Mouse (Mus musculus) brain, embryonic 14.5 days (tissue): ENCODE measurements at regions not wholly inside any gene's neighbourhood (a gene's known extent, or its start where the extent isn't known, plus 50 kb on each side); places are given as distances from the start of the nearest gene placed in this dataset.
A peak's percentile ranks its signal among the peaks of the same experiment; 100 is the strongest.

Experiments
- DNase-seq: peaks from one replicate; pipeline ENCODE4 v3.0.0-alpha.2; 2011; ENCODE audit warnings: low read depth
- CTCF ChIP-seq: fragments of 200-500 bp; IDR thresholded peaks from 2 replicates; pipeline ENCODE4 v1.5.1; 2012; ENCODE audit warnings: inconsistent platforms, mild to moderate bottlenecking, moderate library complexity, borderline replicate concordance; ENCODE audit not compliant: insufficient read depth, insufficient read length; ENCODE audit errors: extremely low read depth
- POLR2A ChIP-seq: fragments of 200-500 bp; IDR thresholded peaks from 2 replicates; pipeline ENCODE4 v1.6.1; 2012; ENCODE audit warnings: mild to moderate bottlenecking, inconsistent platforms, borderline replicate concordance; ENCODE audit not compliant: poor library complexity, insufficient read depth, insufficient read length, severe bottlenecking; ENCODE audit errors: extremely low read depth

DNA sequence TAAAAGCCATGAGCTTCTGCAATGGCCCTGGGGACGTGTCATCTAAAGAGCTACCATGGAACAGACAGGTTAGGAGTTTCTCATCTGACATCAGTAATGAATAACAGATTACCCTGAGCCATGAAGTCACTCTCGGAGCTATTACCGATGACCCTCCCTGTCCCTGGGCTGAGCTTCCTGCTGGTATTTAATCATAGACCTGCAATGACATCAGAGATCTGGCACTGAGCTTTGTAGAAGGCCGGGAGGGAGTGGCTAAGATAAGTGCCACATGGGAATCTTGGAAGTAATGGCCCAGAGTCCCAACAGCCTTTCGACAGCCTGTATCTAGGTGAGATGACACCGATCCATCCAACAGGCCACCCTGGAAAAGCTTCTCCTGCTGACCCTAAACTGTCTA lies 271.3 kb upstream of the Nfe2l3 start:
- no peak for DNase-seq
- no peak for TF ChIP-seq POLR2A
- TF ChIP-seq CTCF: no peak

DNA sequence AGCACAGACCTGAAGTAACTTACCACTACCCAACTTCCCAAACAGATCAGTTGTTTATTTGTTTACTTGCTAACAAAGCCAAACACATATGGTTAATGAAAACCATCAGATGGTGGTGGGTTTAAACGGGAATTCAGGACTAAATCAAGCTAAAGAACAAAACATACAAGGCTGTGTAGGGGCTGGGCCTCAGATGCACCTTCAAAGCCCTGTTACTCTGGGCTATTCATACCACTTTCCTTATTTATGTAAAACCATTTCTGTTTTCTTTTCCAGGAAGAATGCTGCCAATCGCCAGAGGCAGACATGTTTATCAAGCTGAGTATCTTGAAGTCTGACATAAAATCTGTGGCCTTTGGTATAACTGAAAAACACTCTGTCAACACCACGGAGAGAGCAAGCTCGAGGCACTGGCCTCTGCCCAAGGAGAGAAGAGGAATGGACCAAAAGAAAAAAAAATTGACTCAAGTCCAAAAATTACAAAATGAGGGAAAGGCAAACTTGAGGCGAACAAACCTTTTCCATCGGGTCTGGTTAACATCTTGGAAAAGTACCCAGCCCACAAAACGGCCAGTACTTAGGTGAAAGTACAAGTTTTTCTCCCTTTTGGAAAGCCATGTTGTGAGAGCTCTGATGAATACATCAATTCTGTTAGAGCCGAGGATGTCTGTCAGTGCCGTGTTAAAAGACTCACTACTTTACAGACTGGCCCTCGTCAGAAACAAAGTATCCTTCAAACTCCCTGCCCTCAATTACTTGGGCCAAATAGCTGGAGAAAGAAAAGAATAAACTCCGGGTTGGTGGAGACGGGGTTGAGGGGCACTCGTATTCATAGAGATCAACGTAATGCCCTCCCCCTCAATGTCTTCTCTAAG lies 270.0 kb upstream of the Nfe2l3 start:
- peak; percentile 79 for DNase-seq
- TF ChIP-seq CTCF: no peak
- TF ChIP-seq POLR2A: no peak

DNA sequence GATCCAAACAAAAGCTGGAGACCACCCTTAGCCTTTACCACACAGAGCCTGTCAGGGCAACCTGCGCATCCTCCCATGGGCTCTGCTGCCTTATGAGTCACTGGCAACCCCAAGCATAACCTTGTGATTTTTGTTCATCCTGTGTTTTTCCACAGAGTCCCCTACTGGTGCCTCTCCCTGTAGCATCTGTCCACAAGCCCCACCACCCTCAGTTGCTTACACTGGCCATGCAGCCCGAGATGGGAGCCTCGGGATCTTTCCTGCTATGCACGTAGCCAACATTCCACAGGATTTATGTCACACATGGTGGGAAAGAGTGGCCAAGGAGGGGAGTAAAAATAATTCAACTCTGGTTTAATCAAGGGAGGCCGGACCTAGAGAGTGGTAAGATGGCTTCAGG lies 269.2 kb upstream of the Nfe2l3 start:
- no peak for TF ChIP-seq CTCF
- no peak for TF ChIP-seq POLR2A

DNA sequence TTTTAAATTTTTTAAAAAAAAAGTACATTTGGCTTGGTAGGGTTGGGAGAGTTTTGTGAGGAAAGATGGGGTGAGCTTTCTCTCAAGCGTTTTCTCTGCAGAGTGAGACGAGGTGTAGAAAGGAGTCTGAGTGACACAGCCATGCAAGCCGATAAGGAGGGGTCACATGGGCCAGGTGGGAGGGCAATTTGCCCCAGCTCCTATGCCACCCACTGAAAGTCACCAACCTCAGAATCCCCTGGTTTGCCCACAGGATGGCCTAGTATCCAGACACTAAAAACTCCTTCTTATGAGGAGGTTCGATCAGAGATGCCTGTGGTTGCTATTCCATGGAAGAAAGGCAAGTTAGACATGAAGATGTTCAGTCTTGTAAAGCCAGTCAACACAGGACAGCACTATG lies 268.6 kb upstream of the Nfe2l3 start:
- TF ChIP-seq CTCF: no peak
- TF ChIP-seq POLR2A: no peak
- no peak for DNase-seq

More for the DNA sequence above, 269.2 kb upstream of the Nfe2l3 start:
- peak; percentile 57 for DNase-seq

GRCm38 (mm10) chr6:51167028-51167427 lies 265.4 kb upstream of the Nfe2l3 start:
- TF ChIP-seq CTCF: no peak
- no peak for TF ChIP-seq POLR2A
- DNase-seq: peak; percentile 30

GRCm38 (mm10) chr6:51168048-51168447 lies 264.4 kb upstream of the Nfe2l3 start:
- TF ChIP-seq CTCF (peak; percentile 93), POLR2A (no peak)
- peak; percentile 91 for DNase-seq

- peak; percentile 62 for DNase-seq
- TF ChIP-seq POLR2A (no peak), CTCF (no peak)
These were observed 263.4 kb upstream of the Nfe2l3 start for GRCm38 (mm10) chr6:51168775-51169695.

DNA sequence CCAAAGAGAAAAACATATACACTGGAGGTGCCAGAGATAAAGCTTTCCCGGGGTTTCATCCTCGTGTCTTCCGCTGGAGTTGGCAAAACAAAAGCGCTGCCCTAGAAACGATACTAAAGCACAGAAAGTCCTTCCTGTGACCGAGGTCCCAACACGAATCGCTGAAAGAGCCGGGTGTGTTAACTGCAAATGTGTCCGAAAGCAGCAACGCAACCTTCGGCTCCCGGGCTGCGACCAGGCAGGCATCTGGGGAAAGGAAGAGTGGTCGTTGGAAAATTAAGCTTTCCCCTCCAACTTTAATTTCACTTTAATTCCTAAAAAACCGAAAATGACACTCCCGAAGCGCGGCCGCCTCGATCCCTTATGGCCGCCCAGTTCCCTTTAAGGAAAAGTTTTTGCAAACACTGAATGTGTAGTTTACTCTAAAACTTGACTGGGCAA lies 262.5 kb upstream of the Nfe2l3 start:
- no peak for TF ChIP-seq CTCF

DNA sequence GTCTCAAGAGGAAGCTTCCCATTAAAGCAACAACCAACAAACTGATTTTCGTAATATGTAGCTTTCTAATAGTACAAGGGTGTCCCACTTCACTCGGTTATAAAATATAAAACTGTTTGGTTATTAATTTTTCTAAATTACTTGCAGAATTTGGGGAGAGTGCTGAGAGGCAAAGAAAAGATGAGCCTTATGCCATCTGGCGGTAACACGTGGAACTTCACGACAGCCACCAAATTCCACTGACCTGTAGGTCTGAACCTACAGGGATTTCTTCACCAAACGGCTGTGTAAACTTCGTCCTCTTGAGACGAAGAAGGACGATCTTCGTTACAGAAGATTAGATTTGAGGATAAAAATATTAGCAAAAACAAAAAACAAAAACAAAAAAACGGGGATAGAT lies 262.1 kb upstream of the Nfe2l3 start:
- TF ChIP-seq CTCF (peak; percentile 73; the same call in 1 of the 2 replicates), POLR2A (no peak)
- peak; percentile 88 for DNase-seq

More for the DNA sequence above, 262.5 kb upstream of the Nfe2l3 start:
- peak; percentile 39 for DNase-seq

GRCm38 (mm10) chr6:51170871-51171270 lies 261.6 kb upstream of the Nfe2l3 start:
- TF ChIP-seq POLR2A: 0 out of 2 replicates have a peak, but pooled peaks have one; percentile 17
- TF ChIP-seq CTCF: peak; percentile 62; the same call in 1 of the 2 replicates
- peak; percentile 97 for DNase-seq

DNA sequence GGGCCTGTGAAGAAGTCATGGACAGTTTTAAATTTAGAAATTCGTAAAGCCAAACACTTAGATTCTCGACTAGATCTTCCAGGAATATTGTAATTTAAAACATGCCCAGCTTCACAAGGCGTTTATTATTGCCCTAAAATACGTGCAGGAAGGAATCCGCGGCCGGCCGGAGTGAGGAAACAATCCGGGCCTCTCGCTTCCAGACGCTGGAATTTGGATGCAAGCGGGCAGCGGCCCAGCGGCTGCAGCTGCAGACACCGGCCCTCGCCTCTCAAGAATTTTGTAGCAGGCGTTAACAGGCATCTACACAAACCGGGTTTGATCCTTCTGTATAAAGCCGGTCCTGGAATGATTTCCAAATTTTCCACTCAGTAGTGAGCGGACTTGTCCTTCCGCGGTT lies 260.7 kb upstream of the Nfe2l3 start:
- peak; percentile 80 for DNase-seq
- TF ChIP-seq CTCF (no peak), POLR2A (no peak)
